9 mouse cellular contexts compared by ENCODE assay signal in the genomic region with DNA sequence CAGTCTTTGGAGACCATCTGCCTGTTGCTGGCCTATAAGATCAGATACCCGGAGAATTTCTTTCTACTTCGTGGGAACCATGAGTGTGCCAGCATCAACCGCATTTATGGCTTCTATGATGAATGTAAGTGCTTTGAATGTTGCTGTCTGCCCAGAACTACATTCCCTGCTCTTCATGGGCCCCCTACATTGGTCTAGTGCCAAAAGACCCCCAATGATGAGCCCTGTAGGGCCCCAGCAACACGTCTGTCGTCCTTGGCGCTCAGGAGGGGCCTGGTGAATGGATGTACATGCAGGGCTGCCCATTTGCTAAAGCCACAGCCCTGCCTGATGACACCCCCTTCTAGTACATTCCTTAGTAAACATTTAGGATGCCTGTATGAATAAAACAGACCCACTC. TPM values are rescaled to one million over a fixed set of nuclear protein-coding genes. Genes with fewer than 3 reads are reported as not detected.
DNase-seq lines count a peak whose midpoint lies in the region; ATAC-seq and TF ChIP-seq lines count a peak whose summit lies in the region.
"Had no signal": no experiment of that assay in that cellular context is flagged by ENCODE, and none has a peak within 500 bp of the region (broad histone marks: within the 10 kb centered on the region; RNA-seq: fewer than 3 reads in every experiment).

No protein-coding gene starts in this region.

- peak overlapping the region; percentile 68 to 71 for H3K4me3 ChIP-seq in heart, embryonic 14.5 days (ENCODE audit: control insufficient read depth in 1 of 2, insufficient read depth in 1 of 2, low read depth in 1 of 2, low read length in 2 of 2)
- H3K4me3 ChIP-seq in bone marrow macrophage, adult 2 months (ENCODE audit: insufficient read depth, low read length), result peak overlapping the region; percentile 96
- peak overlapping the region; percentile 96 for H3K4me3 ChIP-seq in hindbrain, embryonic 11.5 days (ENCODE audit: low read depth, low read length)
- H3K4me3 ChIP-seq in midbrain, embryonic 11.5 days (ENCODE audit: low read depth, low read length), result peak overlapping the region; percentile 97

- no peak for TF ChIP-seq POLR2A in bone marrow macrophage, adult 2 months (IDR thresholded peaks at IDR 0.05; ENCODE audit: borderline replicate concordance, low read depth, low read length)

- peaks cover 47% of the 10 kb centered on the region for H3K36me3 ChIP-seq in heart, embryonic 14.5 days (ENCODE audit: control insufficient read depth, insufficient read depth, low read length)
- H3K36me3 ChIP-seq in hindbrain, embryonic 11.5 days (ENCODE audit: control insufficient read depth, insufficient read depth, low read length), result peaks cover 11% of the 10 kb centered on the region
- H3K36me3 ChIP-seq in midbrain, embryonic 11.5 days (ENCODE audit: control insufficient read depth, insufficient read depth, low read length), result peaks cover 21% of the 10 kb centered on the region

- H3K27me3 ChIP-seq in heart, embryonic 14.5 days (ENCODE audit: control insufficient read depth, insufficient read depth, low read length), result no peaks in the 10 kb centered on the region
- no peaks in the 10 kb centered on the region for H3K27me3 ChIP-seq in hindbrain, embryonic 11.5 days (ENCODE audit: control insufficient read depth, insufficient read depth, low read length)
- no peaks in the 10 kb centered on the region for H3K27me3 ChIP-seq in midbrain, embryonic 11.5 days (ENCODE audit: control insufficient read depth, insufficient read depth, low read length)
- H3K27me3 ChIP-seq: Patski had no signal

- peak overlapping the region; percentile 93 for H3K9ac ChIP-seq in heart, embryonic 14.5 days (ENCODE audit: low read length)
- H3K9ac ChIP-seq in hindbrain, embryonic 11.5 days (ENCODE audit: low read depth, low read length), result peak overlapping the region; percentile 98
- H3K9ac ChIP-seq in midbrain, embryonic 11.5 days (ENCODE audit: low read length), result peak overlapping the region; percentile 98

- H3K9me3 ChIP-seq in heart, embryonic 14.5 days (ENCODE audit: control insufficient read depth, low read length), result no peaks in the 10 kb centered on the region
- H3K9me3 ChIP-seq in hindbrain, embryonic 11.5 days (ENCODE audit: control insufficient read depth, low read length), result no peaks in the 10 kb centered on the region
- H3K9me3 ChIP-seq in midbrain, embryonic 11.5 days (ENCODE audit: control insufficient read depth, low read length), result no peaks in the 10 kb centered on the region

- peaks cover 16 to 32% of the 10 kb centered on the region in 2 experiments for H3K4me1 ChIP-seq in heart, embryonic 14.5 days (ENCODE audit: control insufficient read depth in 2 of 2, insufficient read depth in 2 of 2, low read length in 2 of 2)
- peaks cover 21% of the 10 kb centered on the region for H3K4me1 ChIP-seq in bone marrow macrophage, adult 2 months (ENCODE audit: control insufficient read depth, insufficient read depth, low read length)
- H3K4me1 ChIP-seq in hindbrain, embryonic 11.5 days (replicated peaks; ENCODE audit: control insufficient read depth, insufficient read depth, low read length), result peaks cover 5% of the 10 kb centered on the region; the same call in 1 of the 2 replicates
- peaks cover 12% of the 10 kb centered on the region for H3K4me1 ChIP-seq in midbrain, embryonic 11.5 days (ENCODE audit: control insufficient read depth, insufficient read depth, low read length)

- intact Hi-C loops in heart, postnatal 36 days (cut with DNase I), result no loop called here

- peak overlapping the region in 1 of 2 experiments; percentile 89; a peak in 1 of 4 replicates for H3K27ac ChIP-seq in heart, embryonic 14.5 days (replicated peaks in 1 of 2; ENCODE audit: control insufficient read depth in 1 of 2, insufficient read depth in 1 of 2, low read depth in 2 of 2, low read length in 2 of 2)
- no peak overlapping the region for H3K27ac ChIP-seq in bone marrow macrophage, adult 2 months (ENCODE audit: insufficient read depth, low read depth, low read length)
- no peak overlapping the region for H3K27ac ChIP-seq in hindbrain, embryonic 11.5 days (ENCODE audit: low read depth, low read length)
- no peak overlapping the region for H3K27ac ChIP-seq in midbrain, embryonic 11.5 days (ENCODE audit: low read depth, low read length)

- no peak for TF ChIP-seq CTCF in bone marrow macrophage, adult 2 months (IDR thresholded peaks at IDR 0.05; ENCODE audit: low read depth, low read length)

- DNase-seq in heart, postnatal 36 days, result no peak
- no peak for DNase-seq in hindbrain, embryonic 11.5 days (ENCODE audit: low spot score)
- DNase-seq in midbrain, embryonic 11.5 days (ENCODE audit: low spot score, missing footprints), result no peak
- no peak for DNase-seq in layer of hippocampus, postnatal 25 days (ENCODE audit: extremely low spot score in 1 of 2, low spot score in 1 of 2)
- DNase-seq in layer of hippocampus, adult 8-10 months (ENCODE audit: low spot score in 2 of 2), result no peak
- no peak for DNase-seq in spleen, adult 18-20 months

- H3K4me2 ChIP-seq in heart, embryonic 14.5 days (ENCODE audit: low read length), result peak overlapping the region; percentile 94
- H3K4me2 ChIP-seq in hindbrain, embryonic 11.5 days (replicated peaks; ENCODE audit: low read depth, low read length), result peak overlapping the region; percentile 92
- peak overlapping the region; percentile 91 for H3K4me2 ChIP-seq in midbrain, embryonic 11.5 days

- 52% methylated on average over 6 of the region's 6 CpGs for WGBS in heart, embryonic 14.5 days
- WGBS in hindbrain, embryonic 11.5 days, result 68% methylated on average over 6 of the region's 6 CpGs
- 71% methylated on average over 6 of the region's 6 CpGs for WGBS in midbrain, embryonic 11.5 days

- ATAC-seq in heart, embryonic 14.5 days (ENCODE audit: insufficient number of reproducible peaks, insufficient read depth, low FRiP score, low read depth), result no peak
- ATAC-seq in hindbrain, embryonic 11.5 days (ENCODE audit: low FRiP score), result no peak
- ATAC-seq in midbrain, embryonic 11.5 days (ENCODE audit: low FRiP score), result no peak
- ATAC-seq: Patski had no signal

RNA-seq across cellular contexts. Expression of gene Ppp1ca, which starts 1.3 kb away (rescaled TPM):
- polyA plus RNA-seq in heart, embryonic 14.5 days (2014; fragmentation: Nextera tagmentation; extraction: Ambion mirVana), result 708 and 757 TPM in 2 replicates
- total RNA-seq in heart, postnatal 36 days (2021), result 100 to 1,000 TPM; 326 to 332 TPM
- 299 and 331 TPM in 2 replicates for polyA plus RNA-seq in bone marrow macrophage, adult 2 months (2012; ENCODE audit: insufficient read depth, insufficient read length, missing spikeins)
- 868 and 927 TPM in 2 replicates for polyA plus RNA-seq in hindbrain, embryonic 11.5 days (2014; fragmentation: Nextera tagmentation; extraction: Ambion mirVana)
- polyA plus RNA-seq in midbrain, embryonic 11.5 days (2014; fragmentation: Nextera tagmentation; extraction: Ambion mirVana), result 874 and 929 TPM in 2 replicates
- 100 to 1,000 TPM; 259 to 293 TPM for total RNA-seq in layer of hippocampus, postnatal 25 days (2021)
- 100 to 1,000 TPM; 255 to 271 (median 266) TPM for total RNA-seq in layer of hippocampus, adult 8-10 months (2022)

RNA-seq across cellular contexts. Expression of gene Tbc1d10c, which starts 2.0 kb away (rescaled TPM):
- polyA plus RNA-seq in heart, embryonic 14.5 days (2014; fragmentation: Nextera tagmentation; extraction: Ambion mirVana), result 2.2 and 2.6 TPM in 2 replicates
- total RNA-seq in heart, postnatal 36 days (2021), result 10 to 100 TPM in 1 of 2 experiments, 1 to 10 TPM in 1; 6.6 to 11.1 TPM
- 0.77 and 0.83 TPM in 2 replicates for polyA plus RNA-seq in bone marrow macrophage, adult 2 months (2012; ENCODE audit: insufficient read depth, insufficient read length, missing spikeins)
- polyA plus RNA-seq in hindbrain, embryonic 11.5 days (2014; fragmentation: Nextera tagmentation; extraction: Ambion mirVana), result 0.79 and 0.96 TPM in 2 replicates
- polyA plus RNA-seq in midbrain, embryonic 11.5 days (2014; fragmentation: Nextera tagmentation; extraction: Ambion mirVana), result 0.29 and 1.5 TPM in 2 replicates
- 1 to 10 TPM; 1.2 to 1.3 TPM for total RNA-seq in layer of hippocampus, postnatal 25 days (2021)
- 1 to 10 TPM in 3 of 4 experiments, under 1 TPM in 1; 0.66 to 2.0 (median 1.4) TPM for total RNA-seq in layer of hippocampus, adult 8-10 months (2022)

RNA-seq across cellular contexts. Expression of gene Rad9a, which starts 8.3 kb away (rescaled TPM):
- polyA plus RNA-seq in heart, embryonic 14.5 days (2014; fragmentation: Nextera tagmentation; extraction: Ambion mirVana), result 17.4 and 18.5 TPM in 2 replicates
- total RNA-seq in heart, postnatal 36 days (2021), result 1 to 10 TPM; 5.2 to 5.3 TPM
- polyA plus RNA-seq in bone marrow macrophage, adult 2 months (2012; ENCODE audit: insufficient read depth, insufficient read length, missing spikeins), result 25.1 and 27.2 TPM in 2 replicates
- 41.6 and 42.1 TPM in 2 replicates for polyA plus RNA-seq in hindbrain, embryonic 11.5 days (2014; fragmentation: Nextera tagmentation; extraction: Ambion mirVana)
- 42.4 and 43.5 TPM in 2 replicates for polyA plus RNA-seq in midbrain, embryonic 11.5 days (2014; fragmentation: Nextera tagmentation; extraction: Ambion mirVana)
- total RNA-seq in layer of hippocampus, postnatal 25 days (2021), result 1 to 10 TPM; 7.4 to 8.2 TPM
- 10 to 100 TPM in 2 of 4 experiments, 1 to 10 TPM in 2; 8.7 to 11.6 (median 9.7) TPM for total RNA-seq in layer of hippocampus, adult 8-10 months (2022)

RNA-seq across cellular contexts. Expression of gene Carns1, which starts 17.9 kb away (rescaled TPM):
- 6.5 and 8.7 TPM in 2 replicates for polyA plus RNA-seq in heart, embryonic 14.5 days (2014; fragmentation: Nextera tagmentation; extraction: Ambion mirVana)
- 10 to 100 TPM; 29.4 to 33.7 TPM for total RNA-seq in heart, postnatal 36 days (2021)
- polyA plus RNA-seq in bone marrow macrophage, adult 2 months (2012; ENCODE audit: insufficient read depth, insufficient read length, missing spikeins), result 0.68 and 1.1 TPM in 2 replicates
- polyA plus RNA-seq in hindbrain, embryonic 11.5 days (2014; fragmentation: Nextera tagmentation; extraction: Ambion mirVana), result 2.8 and 3.3 TPM in 2 replicates
- 2.5 and 2.9 TPM in 2 replicates for polyA plus RNA-seq in midbrain, embryonic 11.5 days (2014; fragmentation: Nextera tagmentation; extraction: Ambion mirVana)
- total RNA-seq in layer of hippocampus, postnatal 25 days (2021), result 10 to 100 TPM in 1 of 2 experiments, 1 to 10 TPM in 1; 8.2 to 11.7 TPM
- total RNA-seq in layer of hippocampus, adult 8-10 months (2022), result 10 to 100 TPM in 1 of 4 experiments, 1 to 10 TPM in 3; 6.3 to 10.1 (median 8.9) TPM

RNA-seq across cellular contexts. Expression of gene Clcf1, which starts 20.9 kb away (rescaled TPM):
- polyA plus RNA-seq in heart, embryonic 14.5 days (2014; fragmentation: Nextera tagmentation; extraction: Ambion mirVana), result 0.78 and 1.2 TPM in 2 replicates
- total RNA-seq in heart, postnatal 36 days (2021), result 1 to 10 TPM in 1 of 2 experiments, under 1 TPM in 1; 0.51 to 1.2 TPM
- 0.40 and 0.56 TPM in 2 replicates for polyA plus RNA-seq in bone marrow macrophage, adult 2 months (2012; ENCODE audit: insufficient read depth, insufficient read length, missing spikeins)
- 0.82 and 0.90 TPM in 2 replicates for polyA plus RNA-seq in hindbrain, embryonic 11.5 days (2014; fragmentation: Nextera tagmentation; extraction: Ambion mirVana)
- 0.31 and 0.32 TPM in 2 replicates for polyA plus RNA-seq in midbrain, embryonic 11.5 days (2014; fragmentation: Nextera tagmentation; extraction: Ambion mirVana)
- under 1 TPM; 0.27 to 0.61 TPM for total RNA-seq in layer of hippocampus, postnatal 25 days (2021)
- 1 to 10 TPM in 3 of 4 experiments, under 1 TPM in 1; 0.70 to 3.3 (median 1.9) TPM for total RNA-seq in layer of hippocampus, adult 8-10 months (2022)
